Mouse (Mus musculus): ENCODE measurements around the gene Gm44973.
"Not testable (repeated sequence)": the region's sequence is repeated elsewhere in the genome, so short reads cannot be mapped to it uniquely, and the experiment has no call there.

Gm44973 gene

DNA sequence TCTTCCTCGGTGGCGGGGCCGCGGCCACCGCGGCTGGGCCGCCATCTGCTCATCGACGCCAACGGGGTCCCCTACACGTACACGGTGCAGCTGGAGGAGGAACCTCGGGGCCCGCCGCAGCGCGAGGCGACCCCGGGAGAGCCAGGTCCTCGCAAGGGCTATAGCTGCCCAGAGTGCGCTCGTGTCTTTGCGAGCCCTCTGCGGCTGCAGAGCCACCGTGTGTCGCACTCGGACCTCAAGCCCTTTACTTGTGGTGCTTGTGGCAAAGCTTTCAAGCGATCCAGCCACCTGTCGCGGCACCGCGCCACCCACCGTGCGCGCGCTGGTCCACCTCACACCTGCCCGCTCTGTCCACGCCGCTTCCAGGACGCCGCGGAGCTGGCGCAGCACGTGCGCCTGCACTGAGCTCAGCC, 37.6 kb downstream of the Gm44973 start:
- peak; percentile 24 for DNase-seq

- DNase-seq, result peak; percentile 5
Observed at GRCm38 (mm10) chr7:5053456-5054179, 38.3 kb downstream of the Gm44973 start.

- DNase-seq, result no peak
Observed at GRCm38 (mm10) chr7:5056651-5057263, 41.5 kb downstream of the Gm44973 start.

GRCm38 (mm10) chr7:5057381-5057780, 42.1 kb downstream of the Gm44973 start:
- DNase-seq, result no peak

DNA sequence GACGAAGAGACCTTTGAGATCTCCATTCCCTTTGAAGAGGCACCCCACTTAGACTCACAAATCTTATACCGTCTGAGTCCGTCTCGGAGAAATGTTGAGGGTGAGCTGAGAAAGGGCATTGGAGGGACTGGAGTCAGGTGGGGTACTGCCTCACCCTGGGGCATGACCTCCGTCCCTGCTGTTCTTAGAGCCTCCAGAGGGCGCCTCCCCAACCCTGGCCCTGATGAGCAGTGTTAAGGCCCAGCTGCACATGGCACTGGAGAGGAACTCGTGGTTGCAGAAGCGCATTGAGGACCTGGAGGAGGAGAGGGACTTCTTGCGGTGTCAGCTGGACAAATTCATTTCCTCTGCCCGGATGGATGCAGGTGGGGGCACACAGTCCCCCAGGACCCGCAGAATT, 42.5 kb downstream of the Gm44973 start:
- DNase-seq, result peak; percentile 54

GRCm38 (mm10) chr7:5058631-5059030, 43.3 kb downstream of the Gm44973 start:
- no peak for DNase-seq

- no peak for DNase-seq
Observed at GRCm38 (mm10) chr7:5059421-5059820, 44.1 kb downstream of the Gm44973 start.

- peak; percentile 69 for DNase-seq
Observed at GRCm38 (mm10) chr7:5060239-5060731, 45.0 kb downstream of the Gm44973 start.

DNA sequence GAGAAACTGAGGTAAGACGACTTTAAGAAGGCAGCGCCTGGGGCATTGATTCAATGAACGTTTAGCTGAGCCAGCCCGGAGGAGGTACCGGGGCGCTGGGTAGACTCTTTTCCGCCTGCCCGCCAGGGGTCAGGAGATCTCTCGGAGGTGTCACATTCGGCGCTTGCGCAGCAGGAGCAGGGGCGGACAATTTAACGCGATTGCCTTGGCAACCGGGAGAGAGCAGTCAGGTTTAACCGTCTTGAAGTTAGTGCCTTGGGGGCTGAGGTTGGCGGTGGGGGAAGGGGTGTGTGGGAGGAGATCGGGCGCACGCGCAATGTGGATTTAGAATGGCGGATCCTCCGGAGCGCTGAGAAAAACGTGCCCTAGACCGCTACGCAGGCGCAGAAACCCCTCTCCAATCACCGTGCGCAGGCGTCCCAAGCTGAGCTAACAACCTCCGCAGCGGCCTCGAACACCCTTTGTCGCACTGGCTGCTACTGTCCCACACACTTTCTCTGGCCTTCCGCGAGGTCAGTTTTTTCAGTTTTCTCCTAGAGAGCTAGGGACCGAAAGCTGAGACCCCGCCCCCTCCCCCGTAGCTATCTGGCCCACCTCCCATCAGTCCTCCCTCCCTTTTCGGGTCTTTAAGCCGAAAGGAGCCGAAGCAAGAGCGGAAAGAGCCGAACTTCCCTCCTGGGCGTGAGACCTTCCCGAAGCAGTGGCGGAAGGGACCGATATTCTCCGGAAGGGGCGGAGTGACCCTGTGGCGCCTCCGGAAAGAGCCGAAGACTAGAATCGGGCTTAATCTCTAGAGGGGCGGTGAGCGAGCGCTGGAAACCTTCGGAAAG, 45.9 kb downstream of the Gm44973 start:
- peak; percentile 99 for DNase-seq

GRCm38 (mm10) chr7:5061774-5062359, 46.6 kb downstream of the Gm44973 start, which contains the start of gene U2af2:
Gene U2af2, plus strand, starts transcription at chr7:5062143.
- DNase-seq, result peak; percentile 96

DNA sequence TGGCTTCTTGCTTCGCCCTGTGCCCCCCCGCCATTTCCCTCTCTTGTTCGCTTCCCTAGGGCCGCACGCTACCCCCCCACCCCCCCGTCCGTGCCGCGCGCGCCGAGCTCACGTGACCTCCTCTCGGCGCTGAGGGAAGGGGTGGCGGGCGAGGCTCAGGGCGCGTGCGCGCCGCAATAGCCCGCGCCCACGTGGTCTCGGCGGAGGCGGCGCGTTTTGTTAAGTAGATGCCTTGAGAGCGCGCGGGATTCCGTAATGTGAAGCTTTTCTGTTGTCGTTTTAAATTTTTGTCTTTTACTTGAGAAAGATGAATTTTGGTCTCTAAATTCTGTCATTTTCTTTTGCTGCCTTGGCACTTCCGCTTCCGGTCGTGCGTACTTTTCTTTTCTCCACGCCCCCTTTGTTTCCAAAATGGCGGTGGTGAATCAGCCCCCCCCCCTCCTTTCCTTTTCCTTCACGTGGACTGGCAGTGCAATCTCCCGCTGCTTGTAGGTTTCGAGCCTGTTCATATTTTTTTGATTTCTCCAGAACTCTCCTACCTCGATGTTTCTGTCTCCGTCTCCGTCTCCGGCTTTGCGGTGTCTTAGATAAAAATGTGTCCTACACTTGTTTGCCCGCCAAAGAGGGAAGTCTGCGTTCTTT, 47.2 kb downstream of the Gm44973 start:
- peak; percentile 77 for DNase-seq

GRCm38 (mm10) chr7:5064886-5065285, 49.6 kb downstream of the Gm44973 start:
- DNase-seq, result no peak

DNA sequence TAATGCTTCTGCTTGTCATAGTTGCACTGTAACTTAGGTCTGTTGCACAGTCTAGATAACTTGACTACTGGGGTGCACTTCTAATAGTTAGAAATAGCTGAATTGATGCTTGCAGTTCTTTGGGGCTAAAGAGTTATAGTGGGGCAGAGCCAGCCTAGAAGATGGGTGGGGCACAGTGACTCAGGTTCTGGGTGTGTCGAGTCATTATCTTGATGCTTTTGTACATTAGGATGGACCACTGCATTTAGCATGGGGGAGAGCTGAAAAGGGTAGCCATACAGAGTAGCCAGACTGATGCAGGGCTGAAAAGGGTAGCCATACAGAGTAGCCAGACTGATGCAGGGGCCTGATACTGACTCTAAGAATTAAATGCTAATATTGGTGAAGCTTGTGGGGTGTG, 58.3 kb downstream of the Gm44973 start:
- DNase-seq, result no peak

DNA sequence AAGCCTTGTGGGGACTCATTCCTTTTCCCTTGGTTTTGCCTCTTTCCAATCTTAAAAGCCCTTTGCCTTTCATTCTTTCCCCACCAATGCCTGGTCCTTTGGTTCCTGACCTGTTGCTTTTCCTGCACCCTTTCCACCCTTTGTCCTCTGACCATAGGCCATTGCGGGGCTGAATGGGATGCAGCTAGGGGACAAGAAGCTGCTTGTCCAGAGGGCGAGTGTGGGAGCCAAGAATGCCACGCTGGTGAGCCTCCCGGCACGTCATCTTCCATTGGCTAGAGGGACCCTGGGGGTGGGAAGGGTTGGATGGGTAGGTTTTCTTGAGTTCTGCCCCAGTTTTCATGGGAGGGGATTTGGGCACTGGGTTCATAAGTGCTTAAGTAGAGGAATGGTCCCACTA, 59.7 kb downstream of the Gm44973 start:
- no peak for DNase-seq

DNA sequence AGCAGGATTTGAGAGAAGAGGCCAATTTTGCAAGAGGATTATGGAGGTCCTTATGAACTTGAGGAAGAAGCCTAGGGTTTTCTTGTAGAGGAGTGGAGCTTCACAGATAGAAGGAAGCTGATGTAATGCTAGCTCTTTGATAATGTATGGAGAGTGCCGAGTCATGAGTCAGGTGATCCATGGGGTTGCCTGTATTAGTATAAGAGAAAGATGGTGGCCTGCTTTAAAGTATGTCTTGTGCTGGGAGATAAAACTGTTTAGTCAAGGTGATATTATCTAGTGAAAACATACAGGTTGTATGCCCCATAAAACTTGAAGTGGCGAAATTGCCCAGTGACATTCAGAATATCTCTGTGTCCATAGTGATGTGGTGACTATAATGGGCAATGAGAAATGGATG, 61.6 kb downstream of the Gm44973 start:
- DNase-seq, result no peak

DNA sequence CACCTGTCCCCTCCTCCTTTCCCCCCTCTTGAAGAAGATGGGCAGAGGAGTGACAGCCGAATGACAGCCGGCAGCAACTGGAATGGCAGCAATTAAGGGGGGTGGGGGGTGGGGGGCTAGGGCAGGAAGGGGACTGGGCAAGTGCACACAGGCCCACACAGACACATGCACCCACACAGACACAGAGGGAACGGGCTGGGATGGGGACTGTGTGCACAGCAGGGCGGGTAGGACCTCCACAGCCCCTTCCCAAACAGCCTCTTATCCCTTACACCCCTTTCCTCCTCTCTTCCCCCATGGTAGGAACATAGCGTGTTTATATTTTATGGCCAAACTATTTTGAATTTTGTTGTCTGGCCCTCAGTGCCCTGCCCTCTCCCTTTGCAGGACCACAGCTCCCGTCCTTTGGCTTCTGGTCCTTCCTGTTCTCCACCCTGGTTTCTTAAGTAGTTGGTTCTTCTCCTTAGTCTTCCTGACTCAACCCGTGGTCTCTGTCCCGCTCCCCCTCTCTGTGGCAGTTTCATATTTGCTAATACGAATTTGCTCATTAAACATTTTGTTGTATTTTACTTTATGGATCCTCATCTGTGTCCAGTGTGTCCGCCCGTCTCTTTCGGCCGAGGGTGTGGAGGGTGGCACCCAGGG, 64.2 kb downstream of the Gm44973 start:
- not testable (repeated sequence) for DNase-seq

DNA sequence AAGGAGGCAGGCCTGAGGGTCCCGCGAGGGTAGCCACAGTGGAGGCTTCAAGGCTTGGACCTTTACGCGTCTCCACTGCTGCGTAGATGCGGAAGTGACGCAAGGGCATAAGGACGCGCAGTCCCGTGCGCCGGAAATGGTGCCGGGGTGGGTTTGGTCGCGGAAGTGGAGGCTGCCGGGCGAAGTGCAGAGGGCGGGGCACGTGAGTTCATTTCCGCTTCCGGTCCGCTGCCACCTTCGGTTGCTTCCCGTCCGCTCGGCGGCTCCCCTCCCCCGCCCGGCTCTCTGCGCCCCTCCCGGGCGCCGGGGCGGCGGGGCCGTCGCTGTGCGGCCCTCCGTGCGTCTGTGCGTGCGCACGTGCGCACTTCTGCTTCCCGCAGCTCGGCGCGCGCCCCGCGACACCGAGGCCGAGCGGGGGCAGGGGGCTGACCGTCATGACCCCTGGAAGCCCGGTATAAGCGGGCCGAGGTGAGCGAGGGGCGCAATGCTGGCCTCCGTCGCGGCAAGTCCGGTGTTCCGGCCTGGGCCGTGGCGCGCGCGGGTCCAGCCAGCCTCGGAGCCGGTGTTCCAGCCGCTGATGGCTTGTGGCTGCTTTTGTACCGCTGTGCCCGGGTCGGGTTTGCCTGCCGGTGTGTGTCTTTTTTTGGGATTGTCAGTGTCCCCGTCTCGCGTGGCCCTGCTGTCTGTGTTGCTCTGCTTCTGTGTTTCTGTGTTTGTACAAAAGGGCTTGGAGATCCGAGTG, 64.9 kb downstream of the Gm44973 start, which contains the start of gene Epn1:
Epn1 (plus strand) TSS at position 226 of the 742 bp plus-strand sequence.
- peak; percentile 98 for DNase-seq

- DNase-seq, result no peak
Observed at GRCm38 (mm10) chr7:5080815-5081214, 65.5 kb downstream of the Gm44973 start.

DNA sequence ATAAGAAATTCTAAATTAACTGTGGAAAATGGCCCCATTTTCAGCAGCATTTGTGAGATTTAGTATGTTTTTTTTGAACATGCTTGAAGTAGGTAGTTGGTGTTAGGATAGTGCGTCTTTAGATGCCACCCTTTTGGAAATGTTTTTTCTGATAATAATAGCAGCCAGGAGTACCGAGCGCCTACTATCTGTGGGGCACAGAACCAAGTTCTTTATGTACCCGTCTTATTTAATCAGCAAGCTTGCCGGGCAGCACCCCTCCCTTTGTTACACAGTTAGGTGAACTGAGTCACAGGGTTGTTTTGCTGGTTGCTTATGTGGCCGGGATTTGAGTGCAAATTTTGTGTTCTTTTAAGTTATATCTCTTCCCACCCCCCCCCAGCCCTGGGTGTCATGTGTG, 65.9 kb downstream of the Gm44973 start:
- DNase-seq, result no peak

DNA sequence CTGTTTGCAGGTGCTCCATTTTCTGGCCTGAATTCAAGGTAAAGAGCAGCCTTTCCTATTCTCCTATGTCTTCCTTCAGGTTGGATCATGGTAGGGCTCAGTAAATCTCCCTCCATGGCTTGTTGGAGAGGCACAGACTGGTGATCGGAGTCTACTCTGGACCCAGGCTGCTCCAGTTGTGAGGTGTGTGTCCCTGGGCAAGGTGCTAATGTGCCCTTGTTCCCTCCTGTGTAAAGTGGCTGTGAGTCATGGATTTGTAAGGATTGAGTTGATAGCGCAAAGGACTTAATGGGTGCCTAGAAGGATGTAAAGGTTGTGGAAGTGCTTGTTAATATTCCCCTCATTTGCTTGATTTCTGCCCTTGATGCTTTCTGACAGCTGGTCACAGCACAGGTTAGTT, 66.6 kb downstream of the Gm44973 start:
- DNase-seq, result no peak
